Mouse (Mus musculus): ENCODE results near the gene Neurl2. TPM values are rescaled to one million over a fixed set of nuclear protein-coding genes. Genes with fewer than 3 reads are reported as not detected.

The Neurl2 gene
- 15.8 and 20.4 TPM in 2 replicates for polyA plus RNA-seq (2012; rRNA removed)

DNA sequence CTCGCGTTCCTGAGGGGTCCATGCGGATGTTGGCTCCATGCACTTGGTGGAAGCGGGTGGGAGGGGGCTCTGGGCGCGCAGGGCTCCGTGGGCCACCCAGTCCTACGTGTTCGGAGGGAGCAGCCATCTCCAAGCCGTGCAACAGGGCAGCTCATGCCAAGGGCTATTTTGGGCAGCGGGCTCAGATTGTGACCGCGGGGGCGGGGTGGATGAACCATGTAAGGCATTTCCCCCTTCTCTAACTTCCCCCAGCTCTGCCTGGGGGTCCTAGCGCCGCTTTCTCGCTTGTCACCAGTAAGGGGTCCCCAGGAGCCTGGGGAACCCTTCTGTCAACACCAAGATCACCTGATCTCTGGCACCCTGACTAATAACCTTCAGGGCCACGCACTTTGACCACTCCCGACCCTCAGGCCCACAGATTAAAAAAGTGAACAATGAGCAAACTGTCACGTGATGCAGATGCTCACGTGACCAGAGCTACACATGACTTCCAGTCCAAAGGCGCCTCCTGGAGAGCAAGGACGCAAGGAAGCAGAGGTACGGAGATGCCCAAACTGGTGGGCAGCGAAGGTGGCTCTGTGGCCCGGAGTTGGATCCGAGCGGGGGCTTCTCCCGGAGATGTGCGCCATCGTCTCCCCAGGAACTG, at the start of gene Neurl2:
Gene Neurl2 (minus strand): TSS at position 143 of the 646 bp plus-strand sequence.

DNA sequence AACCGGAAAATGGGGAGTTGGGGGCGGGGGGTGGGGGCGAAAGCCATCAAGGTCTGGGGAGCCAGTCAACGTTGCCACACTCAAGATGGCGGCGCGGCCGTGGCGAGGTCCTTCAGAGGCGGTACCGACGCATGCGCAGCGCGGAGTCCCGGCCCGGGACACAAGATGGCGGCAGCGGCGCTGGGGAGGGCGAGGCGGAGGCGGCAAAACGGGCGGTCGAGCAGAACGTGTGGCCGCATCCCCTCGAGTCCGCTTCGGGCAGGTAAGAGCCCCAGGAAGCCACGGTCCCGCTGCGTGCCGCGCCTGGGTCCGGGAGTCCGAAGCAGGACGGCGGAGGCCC, 45.9 kb upstream of the Neurl2 start, which contains the start of gene Pcif1:
Gene Pcif1 (plus strand): TSS at position 77 of the 340 bp plus-strand sequence.

DNA sequence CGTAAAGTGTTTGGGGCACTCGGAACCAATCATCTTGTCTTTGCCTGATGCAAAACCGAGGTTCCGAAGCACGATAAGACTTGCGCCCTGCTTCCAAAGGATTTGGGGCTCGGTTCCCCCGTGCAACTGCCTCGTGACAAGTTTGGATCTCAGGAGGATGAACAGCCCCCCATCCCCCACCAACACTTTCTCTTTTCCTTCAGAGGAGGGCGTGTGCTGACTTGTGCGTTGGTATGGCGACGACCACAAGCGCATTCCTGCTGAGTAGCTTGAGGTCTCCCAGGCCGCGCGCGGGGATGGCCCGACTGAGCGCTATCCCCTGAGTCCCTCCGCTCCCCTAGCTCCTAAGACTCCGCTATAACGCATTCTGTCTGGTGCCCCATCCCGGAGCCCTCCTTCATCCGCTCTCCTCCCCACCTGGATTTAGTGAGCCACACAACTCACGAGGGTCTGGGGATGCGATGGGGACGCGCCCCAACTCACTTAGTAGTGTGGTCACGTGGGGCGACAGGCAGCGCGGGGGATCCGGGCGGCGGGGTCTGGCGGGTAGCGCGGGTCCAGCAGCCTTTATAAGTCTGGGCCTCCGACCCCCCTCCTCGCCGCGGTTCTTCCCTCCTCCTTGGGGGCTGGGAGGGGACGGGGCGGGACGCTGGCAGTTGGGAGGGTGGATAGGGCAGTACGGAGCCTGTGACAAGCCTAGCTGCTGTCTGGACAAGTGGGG, 24.0 kb upstream of the Neurl2 start, which contains the start of gene Pltp:
Gene Pltp (minus strand): TSS at position 611 of the 721 bp plus-strand sequence.

DNA sequence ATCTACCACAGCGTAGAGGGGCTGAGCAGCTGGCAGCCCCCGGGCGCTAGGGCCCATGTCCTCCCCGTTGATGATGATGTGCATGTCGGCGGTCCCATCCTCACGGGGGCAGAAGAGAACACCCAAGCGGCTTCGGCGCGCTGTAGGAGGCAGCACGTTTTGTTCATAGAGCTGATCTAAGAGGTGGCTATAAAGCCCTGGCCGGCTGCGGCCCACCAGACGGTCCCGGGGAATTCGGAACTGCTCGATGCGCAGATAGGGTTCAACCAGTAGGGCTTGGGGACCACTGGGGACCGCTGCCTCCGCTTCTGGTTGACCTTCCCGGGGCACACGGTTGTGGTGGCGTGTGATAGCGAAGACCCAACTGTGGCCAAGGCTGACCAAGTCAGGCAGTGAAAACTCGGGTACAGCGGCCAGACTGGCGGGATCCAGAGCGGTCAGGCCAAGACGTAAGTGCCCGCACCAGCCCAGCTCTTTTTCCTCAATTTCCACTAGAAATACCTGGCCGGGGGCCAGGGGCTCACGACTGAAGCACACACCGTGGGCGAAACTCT, 431 bp downstream of the Neurl2 start, which contains the start of gene Ctsa:
Gene Ctsa (plus strand): TSS at position 126 of the 554 bp plus-strand sequence.

DNA sequence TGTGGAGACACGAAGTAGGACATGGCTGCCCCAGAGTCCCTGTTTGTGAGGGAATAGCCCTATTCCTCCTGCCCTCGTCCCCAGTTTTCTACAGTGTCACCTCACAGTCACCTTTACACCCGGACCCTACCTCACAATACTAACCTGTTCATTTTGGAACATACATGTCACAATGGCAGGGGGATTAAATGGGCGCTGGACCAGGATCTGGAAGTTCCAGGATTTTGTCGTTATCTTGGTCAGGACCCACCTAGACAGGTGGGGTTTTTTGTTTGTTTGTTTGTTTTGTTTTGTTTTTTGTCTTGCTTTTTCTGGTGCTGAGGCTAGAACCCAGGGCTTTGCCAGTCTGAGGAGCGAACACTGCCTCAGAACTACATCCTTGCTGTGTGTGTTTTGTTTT, 4.8 kb downstream of the Neurl2 start, which contains the start of gene Spata25:
Gene Spata25 (minus strand): TSS at position 101 of the 400 bp plus-strand sequence.

DNA sequence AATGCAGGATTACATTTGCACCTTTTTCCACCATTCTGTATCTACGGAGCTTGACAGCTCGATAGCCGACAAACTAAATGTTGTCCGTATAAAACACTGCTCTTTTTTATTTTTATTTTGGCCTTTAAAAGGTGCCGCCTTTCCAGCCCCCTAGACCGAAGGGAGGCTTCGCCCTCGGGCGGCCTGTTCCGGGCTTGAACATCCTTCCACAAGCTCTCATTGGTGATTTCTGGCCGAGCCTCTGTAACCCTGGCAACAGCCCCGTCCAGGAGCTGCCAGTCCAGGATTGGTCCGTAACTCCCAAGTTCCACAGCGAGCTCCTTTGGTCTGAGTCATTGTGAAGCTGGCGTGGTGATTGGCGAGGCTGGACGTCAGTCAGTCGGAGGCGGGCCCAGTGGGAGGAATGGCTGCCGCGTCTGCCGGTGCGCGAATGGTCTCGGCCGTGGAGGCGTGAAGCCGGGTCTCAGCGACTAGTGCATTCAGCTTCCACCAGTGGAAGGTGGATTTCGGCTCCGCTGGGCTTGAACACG, 10.6 kb downstream of the Neurl2 start, which contains the start of gene Zswim1:
Gene Zswim1 (plus strand): TSS at position 51 of the 530 bp plus-strand sequence.

DNA sequence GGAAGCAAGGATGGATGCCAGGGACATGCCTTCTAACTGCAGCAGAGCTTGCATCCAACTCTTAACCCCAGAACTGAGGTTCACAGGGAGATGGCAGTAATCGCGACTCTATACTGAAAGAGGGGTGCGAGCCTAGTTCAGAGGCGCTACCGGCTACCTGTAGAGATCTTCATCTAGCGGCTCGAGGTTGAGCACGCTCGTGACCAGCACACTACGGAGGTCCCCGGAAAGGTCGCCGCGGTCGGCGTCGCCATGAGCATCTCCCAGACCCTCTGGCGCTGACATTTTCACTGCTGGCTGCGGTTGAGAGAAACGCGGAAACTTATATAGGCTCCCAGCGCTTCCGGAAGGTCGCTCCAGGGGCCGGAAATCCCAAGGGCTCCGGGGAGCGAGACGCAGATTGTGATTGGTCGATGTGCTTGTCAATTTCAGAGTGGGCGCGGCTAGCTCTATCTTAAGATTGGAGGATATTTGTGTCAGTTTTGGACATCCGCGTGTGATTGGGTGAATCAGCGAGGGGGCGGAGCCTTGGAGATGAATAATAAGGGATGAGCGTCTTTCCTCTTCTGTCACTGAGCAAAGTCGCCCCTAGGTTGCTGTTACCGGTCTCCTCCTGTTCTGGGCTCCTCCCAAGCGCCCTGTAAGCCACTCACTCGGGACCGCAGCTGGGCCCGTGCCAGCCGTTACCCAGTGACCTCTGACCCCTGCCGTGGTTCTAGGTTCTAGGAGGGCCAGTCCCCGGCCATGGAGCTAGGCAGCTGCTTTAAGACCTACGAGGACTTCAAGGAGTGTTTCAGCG, 28.5 kb downstream of the Neurl2 start, which contains the start of the genes Acot8 and Zswim3:
Gene Acot8 (minus strand): TSS at position 350 of the 799 bp plus-strand sequence.
Gene Zswim3 (plus strand): TSS at position 566 of the 799 bp plus-strand sequence.

DNA sequence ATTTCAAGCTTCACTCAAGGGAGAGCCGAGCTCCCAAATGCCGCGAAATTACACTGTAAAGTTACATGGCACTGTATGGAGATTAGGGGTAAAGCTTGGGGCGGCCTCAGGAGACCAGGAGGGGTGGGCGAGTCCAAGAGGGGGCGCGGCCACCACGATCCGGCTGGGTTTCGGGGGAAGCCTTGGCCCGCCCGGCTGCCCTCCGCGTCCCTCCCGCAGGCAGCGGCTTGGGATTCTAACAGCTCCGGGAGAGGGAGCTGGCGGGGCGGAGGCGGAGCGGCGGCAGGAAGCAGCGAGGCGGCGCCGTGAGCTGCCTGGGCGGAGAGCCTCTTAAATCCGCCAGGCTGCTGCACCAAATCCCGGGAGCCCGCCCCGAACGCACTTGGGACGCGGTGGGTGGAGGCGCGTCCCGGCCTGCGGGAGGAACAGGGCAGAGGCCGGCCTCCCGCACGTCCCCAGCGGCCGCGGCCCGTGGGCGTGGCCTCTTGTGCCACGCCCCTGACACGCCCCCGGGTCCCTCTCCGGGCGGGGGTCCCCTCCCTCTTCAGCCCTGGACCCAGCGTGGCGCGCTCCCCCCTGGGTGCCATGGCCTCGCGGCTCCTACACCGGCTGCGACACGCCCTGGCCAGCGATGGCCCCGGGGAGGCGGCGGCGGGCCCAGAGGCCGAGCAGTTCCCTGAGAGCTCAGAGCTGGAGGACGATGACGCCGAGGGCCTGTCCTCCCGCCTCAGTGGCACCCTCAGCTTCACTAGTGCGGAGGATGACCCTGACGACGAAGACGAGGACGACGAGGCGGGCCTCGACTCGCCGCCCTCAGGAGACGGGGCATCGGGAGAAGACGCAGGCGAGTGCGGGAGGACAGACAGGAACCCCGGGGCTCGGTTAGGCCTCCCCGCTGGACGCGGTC, 47.5 kb downstream of the Neurl2 start, which contains the start of gene Snx21:
Gene Snx21 (plus strand): TSS at position 343 of the 907 bp plus-strand sequence.

Other genes with a start within 250 kb of the Neurl2 start
- 1.2 TPM in 2 replicates for gene Wfdc6a, start 248.0 kb downstream of the Neurl2 start, polyA plus RNA-seq (2012; rRNA removed)
- gene Eppin, start 239.9 kb downstream of the Neurl2 start, polyA plus RNA-seq (2012; rRNA removed), result 1.6 and 1.7 TPM in 2 replicates
- gene Wfdc6b, start 219.9 kb downstream of the Neurl2 start, polyA plus RNA-seq (2012; rRNA removed), result 0.36 and 0.62 TPM in 2 replicates
- gene Wfdc8, start 219.8 kb downstream of the Neurl2 start, polyA plus RNA-seq (2012; rRNA removed), result 1.0 and 1.4 TPM in 2 replicates
- gene Wfdc16, start 194.7 kb downstream of the Neurl2 start, polyA plus RNA-seq (2012; rRNA removed), result 0.33 TPM in 1 of 2 replicates, not detected in the other
- gene Wfdc10, start 177.4 kb downstream of the Neurl2 start, polyA plus RNA-seq (2012; rRNA removed), result 44.5 and 78.3 TPM in 2 replicates
- gene Wfdc9, start 176.9 kb downstream of the Neurl2 start, polyA plus RNA-seq (2012; rRNA removed), result not detected in 2 replicates
- gene Wfdc11, start 159.4 kb downstream of the Neurl2 start, polyA plus RNA-seq (2012; rRNA removed), result not detected in 2 replicates
- gene Wfdc13, start 148.3 kb downstream of the Neurl2 start, polyA plus RNA-seq (2012; rRNA removed), result 0.49 and 0.74 TPM in 2 replicates
- not detected in 2 replicates for gene Spint4, start 135.0 kb downstream of the Neurl2 start, polyA plus RNA-seq (2012; rRNA removed)
- not detected in 2 replicates for gene Spint5, start 118.2 kb downstream of the Neurl2 start, polyA plus RNA-seq (2012; rRNA removed)
- gene Wfdc3, start 87.5 kb downstream of the Neurl2 start, polyA plus RNA-seq (2012; rRNA removed), result 1.3 and 2.9 TPM in 2 replicates
- gene Dnttip1, start 87.5 kb downstream of the Neurl2 start, polyA plus RNA-seq (2012; rRNA removed), result 70.1 and 74.7 TPM in 2 replicates
- gene Ube2c, start 63.6 kb downstream of the Neurl2 start, polyA plus RNA-seq (2012; rRNA removed), result 63.8 and 111 TPM in 2 replicates
- 0.77 TPM in 1 of 2 replicates, not detected in the other for gene Tnnc2, start 53.5 kb downstream of the Neurl2 start, polyA plus RNA-seq (2012; rRNA removed)
- gene Snx21, start 47.6 kb downstream of the Neurl2 start, polyA plus RNA-seq (2012; rRNA removed), result 62.2 and 74.1 TPM in 2 replicates
- 55.4 and 62.0 TPM in 2 replicates for gene Acot8, start 28.6 kb downstream of the Neurl2 start, polyA plus RNA-seq (2012; rRNA removed)
- gene Zswim3, start 28.4 kb downstream of the Neurl2 start, polyA plus RNA-seq (2012; rRNA removed), result 4.4 and 4.9 TPM in 2 replicates
- 16.5 and 18.3 TPM in 2 replicates for gene Zswim1, start 10.8 kb downstream of the Neurl2 start, polyA plus RNA-seq (2012; rRNA removed)
- gene Spata25, start 4.9 kb downstream of the Neurl2 start, polyA plus RNA-seq (2012; rRNA removed), result 0.44 and 0.46 TPM in 2 replicates
- 262 and 403 TPM in 2 replicates for gene Ctsa, start 583 bp downstream of the Neurl2 start, polyA plus RNA-seq (2012; rRNA removed)
- gene Pltp, start 24.3 kb upstream of the Neurl2 start, polyA plus RNA-seq (2012; rRNA removed), result 173 and 213 TPM in 2 replicates
- gene Pcif1, start 45.8 kb upstream of the Neurl2 start, polyA plus RNA-seq (2012; rRNA removed), result 46.6 and 47.4 TPM in 2 replicates
- 43.6 and 45.0 TPM in 2 replicates for gene Zfp335, start 78.3 kb upstream of the Neurl2 start, polyA plus RNA-seq (2012; rRNA removed)
- 9.3 and 10.8 TPM in 2 replicates for gene Mmp9, start 107.3 kb upstream of the Neurl2 start, polyA plus RNA-seq (2012; rRNA removed)
- gene Slc12a5, start 127.3 kb upstream of the Neurl2 start, polyA plus RNA-seq (2012; rRNA removed), result 4.0 and 4.2 TPM in 2 replicates
- 42.2 and 48.5 TPM in 2 replicates for gene Ncoa5, start 201.4 kb upstream of the Neurl2 start, polyA plus RNA-seq (2012; rRNA removed)
- 2.5 and 4.1 TPM in 2 replicates for gene Cd40, start 222.2 kb upstream of the Neurl2 start, polyA plus RNA-seq (2012; rRNA removed)